Comparison of ENCODE assay signal across 10 mouse cellular contexts in the genomic region with DNA sequence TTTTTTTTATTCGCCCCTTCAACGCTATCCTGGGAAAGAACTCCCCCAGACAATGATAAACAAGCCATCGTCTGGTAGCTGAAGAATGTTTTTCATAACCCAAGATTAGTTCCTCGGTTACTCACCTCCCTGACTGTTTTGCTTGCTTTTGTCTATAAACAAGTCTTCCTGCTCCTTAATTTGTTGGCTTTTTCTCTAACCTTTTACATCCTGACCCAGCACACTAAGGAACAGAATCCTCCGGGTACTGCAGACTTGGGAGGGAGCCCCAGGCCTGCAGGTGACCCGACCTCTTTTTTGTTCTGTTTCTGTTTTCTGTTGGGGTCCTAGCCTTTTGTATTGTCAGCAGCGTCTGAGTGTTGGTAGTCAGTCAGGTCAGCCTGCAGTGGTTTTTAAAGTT. TPM values are rescaled to one million over a fixed set of nuclear protein-coding genes. Genes with fewer than 3 reads are reported as not detected.
DNase-seq lines count a peak whose midpoint lies in the region; ATAC-seq and TF ChIP-seq lines count a peak whose summit lies in the region.
"Had no signal": no experiment of that assay in that cellular context is flagged by ENCODE, and none has a peak within 500 bp of the region (broad histone marks: within the 10 kb centered on the region; RNA-seq: fewer than 3 reads in every experiment).

No protein-coding gene starts in this region.

- no peaks in the 10 kb centered on the region for H3K9me3 ChIP-seq in heart, embryonic 11.5 days (replicated peaks; ENCODE audit: control insufficient read depth, low read length)
- H3K9me3 ChIP-seq in ES-Bruce4 (replicated peaks; ENCODE audit: control insufficient read depth, insufficient read depth, low read length, poor library complexity, severe bottlenecking): no peaks in the 10 kb centered on the region
- no peaks in the 10 kb centered on the region for H3K9me3 ChIP-seq in hindbrain, embryonic 11.5 days (ENCODE audit: control insufficient read depth, low read length)
- H3K9me3 ChIP-seq in liver, postnatal 0 days (ENCODE audit: low read length): no peaks in the 10 kb centered on the region

- 42% methylated on average over 7 of the region's 7 CpGs for WGBS in heart, embryonic 11.5 days (ENCODE audit: insufficient replicate concordance)
- 42% methylated on average over 7 of the region's 7 CpGs for WGBS in hindbrain, embryonic 11.5 days
- WGBS in liver, postnatal 0 days (ENCODE audit: insufficient replicate concordance): 18% methylated on average over 7 of the region's 7 CpGs

- no peaks in the 10 kb centered on the region for H3K36me3 ChIP-seq in heart, embryonic 11.5 days (ENCODE audit: control insufficient read depth, insufficient read depth, low read length)
- no peaks in the 10 kb centered on the region for H3K36me3 ChIP-seq in ES-Bruce4 (ENCODE audit: control insufficient read depth, insufficient read depth, low read length, poor library complexity, severe bottlenecking)
- no peaks in the 10 kb centered on the region for H3K36me3 ChIP-seq in hindbrain, embryonic 11.5 days (ENCODE audit: control insufficient read depth, insufficient read depth, low read length)
- no peaks in the 10 kb centered on the region for H3K36me3 ChIP-seq in liver, postnatal 0 days (replicated peaks; ENCODE audit: insufficient read depth, low read length)

- ATAC-seq in heart, embryonic 11.5 days (replicated peaks; ENCODE audit: insufficient number of reproducible peaks, low FRiP score, low TSS enrichment): no peak
- ATAC-seq in hindbrain, embryonic 11.5 days (ENCODE audit: low FRiP score): no peak
- no peak for ATAC-seq in liver, postnatal 0 days

- no peak for DNase-seq in heart, postnatal 25 days (ENCODE audit: low spot score)
- no peak for DNase-seq in hindbrain, embryonic 11.5 days (ENCODE audit: low spot score)
- DNase-seq in liver, postnatal 0 days: peak; percentile 13
- DNase-seq in cerebellum, adult 11-12 months: no peak
- DNase-seq in spleen, postnatal 10 days (ENCODE audit: low spot score in 2 of 2): no peak
- no peak for DNase-seq in ovary, adult 18-20 months (ENCODE audit: low spot score)
- DNase-seq: gastrocnemius, postnatal 14 days had no signal

- TF ChIP-seq CTCF in ES-Bruce4 (IDR thresholded peaks at IDR 0.05; ENCODE audit: low read depth, low read length): no peak
- no peak for TF ChIP-seq CTCF in liver, postnatal 0 days (IDR thresholded peaks at IDR 0.05; ENCODE audit: low read depth)

- TF ChIP-seq EP300 in ES-Bruce4 (IDR thresholded peaks at IDR 0.05; ENCODE audit: insufficient read depth, low read depth, low read length): no peak
- TF ChIP-seq EP300 in liver, postnatal 0 days (IDR thresholded peaks at IDR 0.05; ENCODE audit: low read depth): no peak

- peaks cover 57% of the 10 kb centered on the region for H3K4me1 ChIP-seq in heart, embryonic 11.5 days (ENCODE audit: control insufficient read depth, insufficient read depth, low read length)
- H3K4me1 ChIP-seq in ES-Bruce4 (ENCODE audit: control insufficient read depth, insufficient read depth, low read length): peaks cover 9% of the 10 kb centered on the region
- H3K4me1 ChIP-seq in hindbrain, embryonic 11.5 days (replicated peaks; ENCODE audit: control insufficient read depth, insufficient read depth, low read length): peaks cover 5% of the 10 kb centered on the region; the same call in 1 of the 2 replicates
- peaks cover 52% of the 10 kb centered on the region for H3K4me1 ChIP-seq in liver, postnatal 0 days (ENCODE audit: insufficient read depth)

- H3K9ac ChIP-seq in heart, embryonic 11.5 days (ENCODE audit: low read depth, low read length): 0 out of 2 replicates have a peak overlapping the region, but pooled peaks have one; percentile 35
- H3K9ac ChIP-seq in ES-Bruce4 (ENCODE audit: low read depth, poor library complexity, severe bottlenecking): 0 out of 2 replicates have a peak overlapping the region, but pooled peaks have one; percentile 31
- no peak overlapping the region for H3K9ac ChIP-seq in hindbrain, embryonic 11.5 days (ENCODE audit: low read depth, low read length)
- peak overlapping the region; percentile 23 for H3K9ac ChIP-seq in liver, postnatal 0 days (replicated peaks)

- peak overlapping the region; percentile 22; the same call in 1 of the 2 replicates for H3K27ac ChIP-seq in heart, embryonic 11.5 days (ENCODE audit: low read depth, low read length)
- peak overlapping the region; percentile 43 for H3K27ac ChIP-seq in ES-Bruce4 (ENCODE audit: insufficient read depth, low read length)
- H3K27ac ChIP-seq in hindbrain, embryonic 11.5 days (ENCODE audit: low read depth, low read length): no peak overlapping the region
- peak overlapping the region; percentile 95 for H3K27ac ChIP-seq in liver, postnatal 0 days (ENCODE audit: low read depth)
- H3K27ac ChIP-seq: macrophage had no signal

- no peaks in the 10 kb centered on the region for H3K27me3 ChIP-seq in heart, embryonic 11.5 days (ENCODE audit: control insufficient read depth, insufficient read depth, low read length)
- no peaks in the 10 kb centered on the region for H3K27me3 ChIP-seq in ES-Bruce4 (ENCODE audit: control insufficient read depth, insufficient read depth, low read length, poor library complexity, severe bottlenecking)
- H3K27me3 ChIP-seq in hindbrain, embryonic 11.5 days (ENCODE audit: control insufficient read depth, insufficient read depth, low read length): no peaks in the 10 kb centered on the region
- H3K27me3 ChIP-seq in liver, postnatal 0 days (ENCODE audit: insufficient read depth, low read length): no peaks in the 10 kb centered on the region

- 0 out of 2 replicates have a peak overlapping the region, but pooled peaks have one; percentile 2 for H3K4me3 ChIP-seq in heart, embryonic 11.5 days (ENCODE audit: low read depth, low read length)
- peak overlapping the region; percentile 18; the same call in 1 of the 2 replicates for H3K4me3 ChIP-seq in ES-Bruce4 (ENCODE audit: low read depth, low read length)
- H3K4me3 ChIP-seq in hindbrain, embryonic 11.5 days (ENCODE audit: low read depth, low read length): no peak overlapping the region
- peak overlapping the region; percentile 97 for H3K4me3 ChIP-seq in liver, postnatal 0 days (ENCODE audit: low read depth, low read length)

- H3K4me2 ChIP-seq in heart, embryonic 11.5 days: peak overlapping the region; percentile 72
- H3K4me2 ChIP-seq in hindbrain, embryonic 11.5 days (replicated peaks; ENCODE audit: low read depth, low read length): peak overlapping the region; percentile 31
- H3K4me2 ChIP-seq in liver, postnatal 0 days (ENCODE audit: low read depth, low read length): peak overlapping the region; percentile 73

- intact Hi-C loops in heart, postnatal 25 days (cut with DNase I): no loop called here

- no peak for TF ChIP-seq POLR2A in ES-Bruce4 (IDR thresholded peaks at IDR 0.05; ENCODE audit: insufficient read depth, low read length)

RNA-seq across cellular contexts. Expression of gene Fam160b1, which starts 2.6 kb away (rescaled TPM):
- 11.4 and 11.8 TPM in 2 replicates for polyA plus RNA-seq in heart, embryonic 11.5 days (2014; fragmentation: Nextera tagmentation; extraction: Ambion mirVana)
- total RNA-seq in heart, postnatal 25 days (2021): 10 to 100 TPM in 1 of 2 experiments, 1 to 10 TPM in 1; 9.9 to 12.4 TPM
- 26.1 and 26.7 TPM in 2 replicates for polyA plus RNA-seq in ES-Bruce4 (2011; ENCODE audit: insufficient read depth, insufficient read length, low read depth, missing spikeins)
- polyA plus RNA-seq in hindbrain, embryonic 11.5 days (2014; fragmentation: Nextera tagmentation; extraction: Ambion mirVana): 14.2 and 15.4 TPM in 2 replicates
- polyA plus RNA-seq in liver, postnatal 0 days (2015; fragmentation: Nextera tagmentation; extraction: Ambion mirVana): 7.8 and 9.2 TPM in 2 replicates

RNA-seq across cellular contexts. Expression of gene Ablim1, which starts 48.4 kb away (rescaled TPM):
- 45.8 and 52.1 TPM in 2 replicates for polyA plus RNA-seq in heart, embryonic 11.5 days (2014; fragmentation: Nextera tagmentation; extraction: Ambion mirVana)
- 100 to 1,000 TPM; 417 to 451 TPM for total RNA-seq in heart, postnatal 25 days (2021)
- 12.2 and 13.9 TPM in 2 replicates for polyA plus RNA-seq in ES-Bruce4 (2011; ENCODE audit: insufficient read depth, insufficient read length, low read depth, missing spikeins)
- 18.3 and 18.6 TPM in 2 replicates for polyA plus RNA-seq in hindbrain, embryonic 11.5 days (2014; fragmentation: Nextera tagmentation; extraction: Ambion mirVana)
- 11.5 and 12.0 TPM in 2 replicates for polyA plus RNA-seq in liver, postnatal 0 days (2015; fragmentation: Nextera tagmentation; extraction: Ambion mirVana)
